Mouse (Mus musculus): ENCODE measurements around the gene Fam122b. TPM values are rescaled to one million over a fixed set of nuclear protein-coding genes. Genes with fewer than 3 reads are reported as not detected.

Gene Fam122b
- polyA plus RNA-seq, 1 experiment from 2014 or later: 7.8 TPM

DNA sequence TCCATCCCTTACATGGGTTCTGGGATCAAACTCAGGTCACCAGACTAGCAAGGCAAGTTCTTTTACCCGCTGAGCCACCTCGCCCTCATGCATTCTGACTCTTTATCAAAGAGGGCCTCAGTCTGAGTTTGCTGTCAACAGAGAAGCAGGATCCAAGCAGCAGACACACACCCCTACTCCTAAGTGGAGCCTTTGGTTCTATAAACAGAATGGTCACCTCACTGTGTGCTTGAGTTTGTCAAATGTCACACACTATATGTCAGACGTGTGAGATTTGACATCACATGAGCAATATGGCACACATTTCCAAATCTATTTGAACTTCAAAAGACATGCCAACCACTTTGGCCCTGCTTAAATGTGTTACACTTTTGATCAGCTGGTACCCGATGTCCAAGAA lies 71.9 kb downstream of the Fam122b start:
- Histone ChIP-seq H3K27me3 (no peaks in the 10 kb centered on the region; the same call in 1 of the 2 replicates), H3K27ac (no peak overlapping the region), H3K4me2 (no peak overlapping the region), H3K4me1 (replicated peaks) (0 out of 2 replicates have a peak, but pooled peaks cover 5% of the 10 kb centered on the region), H3K9me3 (no peaks in the 10 kb centered on the region), H3K36me3 (no peaks in the 10 kb centered on the region), H3K4me3 (replicated peaks) (no peak overlapping the region), H3K9ac (replicated peaks) (no peak overlapping the region)
- WGBS: 83% methylated on average over 4 of the region's 4 CpGs
- ATAC-seq (ENCODE audit: insufficient number of reproducible peaks, insufficient read depth, low FRiP score, low TSS enrichment, low read depth): no peak

DNA sequence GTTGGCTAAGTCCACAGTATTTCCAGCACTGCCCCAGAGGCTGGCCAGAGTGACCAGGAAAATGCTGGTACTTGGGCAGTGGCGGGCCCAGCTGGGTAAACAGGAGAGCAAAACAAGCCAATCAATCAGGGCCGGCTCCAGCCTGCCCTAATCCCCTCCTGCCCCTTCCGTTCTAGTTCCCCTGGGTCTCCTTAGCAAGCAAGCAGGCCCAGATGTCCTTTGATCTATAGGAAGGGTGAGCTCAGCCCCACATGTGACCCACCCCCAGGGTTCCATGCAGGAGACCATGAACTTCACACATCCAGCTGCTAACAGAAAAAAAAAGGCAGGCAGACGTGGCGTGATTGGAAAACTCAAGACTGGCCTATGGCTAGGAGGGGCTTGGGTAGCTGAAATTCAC lies 73.2 kb downstream of the Fam122b start:
- Histone ChIP-seq H3K4me3 (replicated peaks) (no peak overlapping the region), H3K4me2 (no peak overlapping the region), H3K4me1 (replicated peaks) (0 out of 2 replicates have a peak, but pooled peaks cover 5% of the 10 kb centered on the region), H3K9me3 (no peaks in the 10 kb centered on the region), H3K27me3 (no peaks in the 10 kb centered on the region; the same call in 1 of the 2 replicates), H3K27ac (peak overlapping the region; percentile 35; the same call in 1 of the 2 replicates), H3K9ac (replicated peaks) (no peak overlapping the region), H3K36me3 (no peaks in the 10 kb centered on the region)
- WGBS: 34% methylated on average over 5 of the region's 5 CpGs
- peak; percentile 26; the same call in 1 of the 2 replicates for ATAC-seq (ENCODE audit: insufficient number of reproducible peaks, insufficient read depth, low FRiP score, low TSS enrichment, low read depth)

Other genes starting within 250 kb of the Fam122b start
- gene Plac1, start 29.7 kb downstream of the Fam122b start, polyA plus RNA-seq (2016; fragmentation: Nextera tagmentation; extraction: Ambion mirVana): 7.5 and 8.2 TPM in 2 replicates
- gene Fam122c, start 3.6 kb upstream of the Fam122b start, polyA plus RNA-seq (2016; fragmentation: Nextera tagmentation; extraction: Ambion mirVana): not detected in 2 replicates
- 42.9 and 44.0 TPM in 2 replicates for gene Mospd1, start 100.7 kb upstream of the Fam122b start, polyA plus RNA-seq (2016; fragmentation: Nextera tagmentation; extraction: Ambion mirVana)
- not detected in 2 replicates for gene Etd, start 165.1 kb upstream of the Fam122b start, polyA plus RNA-seq (2016; fragmentation: Nextera tagmentation; extraction: Ambion mirVana)

Measured in limb, embryonic 12.5 days (tissue).